Mouse (Mus musculus): ENCODE measurements around the gene Igf1r. TPM values are rescaled to one million over a fixed set of nuclear protein-coding genes. Genes with fewer than 3 reads are reported as not detected.
"Not testable (repeated sequence)": the region's sequence is repeated elsewhere in the genome, so short reads cannot be mapped to it uniquely, and the experiment has no call there.

Igf1r gene
- polyA plus RNA-seq, 1 experiment = 9.8 TPM

- H3K79me3 ChIP-seq (ENCODE audit: low read depth) = no peaks in the 10 kb centered on the region
- H3ac ChIP-seq (ENCODE audit: control insufficient read depth, insufficient read length, low read depth) = no peak within 1 kb of the TSS
- H3K27me3 ChIP-seq (ENCODE audit: control insufficient read depth, insufficient read depth, insufficient read length) = no peaks in the 10 kb centered on the region
- H3K36me3 ChIP-seq (ENCODE audit: control insufficient read depth, insufficient read depth) = no peaks in the 10 kb centered on the region
- no peak within 1 kb of the TSS for H3K4me3 ChIP-seq (ENCODE audit: insufficient read depth, poor library complexity, severe bottlenecking)
- TF ChIP-seq MYOG (IDR thresholded peaks at IDR 0.05; ENCODE audit: control insufficient read depth, extremely low read depth, insufficient read length) (no peak), USF1 (IDR thresholded peaks at IDR 0.05; ENCODE audit: low read depth) (no peak), MAX (IDR thresholded peaks at IDR 0.05) (no peak), MYOD1 (IDR thresholded peaks at IDR 0.05; ENCODE audit: control insufficient read depth, insufficient read length, low read depth) (no peak), FOSL1 (IDR thresholded peaks at IDR 0.05; ENCODE audit: insufficient read depth, low read length, poor library complexity, severe bottlenecking) (no peak), CTCF (IDR thresholded peaks at IDR 0.05; ENCODE audit: control insufficient read depth, insufficient read depth, insufficient read length) (no peak)
- no peaks in the 10 kb centered on the region for H3K79me2 ChIP-seq (ENCODE audit: control insufficient read depth, insufficient read depth)
Observed at GRCm38 (mm10) chr7:68273515-68273914, 320.9 kb downstream of the Igf1r start, which contains the start of gene Fam169b. TSS of gene Fam169b (plus strand) at chr7:68273839.

DNA sequence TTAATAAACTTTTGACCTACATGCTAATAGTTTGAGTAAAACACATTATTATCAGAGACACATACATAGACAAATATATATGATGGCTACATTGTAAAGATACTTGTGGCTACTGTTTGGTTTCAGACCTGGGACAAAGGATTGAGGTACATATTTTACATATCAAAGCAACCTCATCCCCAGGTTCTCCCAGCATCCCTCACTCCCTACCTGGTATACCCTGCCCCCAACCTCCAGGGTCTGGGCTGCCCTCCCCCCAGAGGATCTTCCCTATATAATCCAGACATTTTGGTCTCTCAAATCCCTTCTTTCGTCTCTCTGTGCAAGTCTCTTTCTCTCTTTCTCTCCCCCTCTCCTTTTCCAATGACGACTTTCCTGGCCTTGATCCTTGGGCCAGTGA is 321.6 kb downstream of the Igf1r start:
- Histone ChIP-seq H3K4me3 (ENCODE audit: insufficient read depth, poor library complexity, severe bottlenecking) (no peak overlapping the region), H3K79me3 (ENCODE audit: low read depth) (no peaks in the 10 kb centered on the region), H3K36me3 (ENCODE audit: control insufficient read depth, insufficient read depth) (no peaks in the 10 kb centered on the region), H3K27me3 (ENCODE audit: control insufficient read depth, insufficient read depth, insufficient read length) (no peaks in the 10 kb centered on the region), H3ac (ENCODE audit: control insufficient read depth, insufficient read length, low read depth) (no peak overlapping the region), H3K79me2 (ENCODE audit: control insufficient read depth, insufficient read depth) (no peaks in the 10 kb centered on the region)
- no peak for TF ChIP-seq MYOD1 (IDR thresholded peaks at IDR 0.05; ENCODE audit: control insufficient read depth, insufficient read length, low read depth)
- no peak for TF ChIP-seq MYOG (IDR thresholded peaks at IDR 0.05; ENCODE audit: control insufficient read depth, extremely low read depth, insufficient read length)
- TF ChIP-seq CEBPB (IDR thresholded peaks at IDR 0.05; ENCODE audit: low read depth) = no peak
- no peak for TF ChIP-seq FOSL1 (IDR thresholded peaks at IDR 0.05; ENCODE audit: insufficient read depth, low read length, poor library complexity, severe bottlenecking)
- no peak for TF ChIP-seq MAX (IDR thresholded peaks at IDR 0.05)
- TF ChIP-seq USF1 (IDR thresholded peaks at IDR 0.05; ENCODE audit: low read depth) = no peak
- no peak for TF ChIP-seq CTCF (IDR thresholded peaks at IDR 0.05; ENCODE audit: control insufficient read depth, insufficient read depth, insufficient read length)

DNA sequence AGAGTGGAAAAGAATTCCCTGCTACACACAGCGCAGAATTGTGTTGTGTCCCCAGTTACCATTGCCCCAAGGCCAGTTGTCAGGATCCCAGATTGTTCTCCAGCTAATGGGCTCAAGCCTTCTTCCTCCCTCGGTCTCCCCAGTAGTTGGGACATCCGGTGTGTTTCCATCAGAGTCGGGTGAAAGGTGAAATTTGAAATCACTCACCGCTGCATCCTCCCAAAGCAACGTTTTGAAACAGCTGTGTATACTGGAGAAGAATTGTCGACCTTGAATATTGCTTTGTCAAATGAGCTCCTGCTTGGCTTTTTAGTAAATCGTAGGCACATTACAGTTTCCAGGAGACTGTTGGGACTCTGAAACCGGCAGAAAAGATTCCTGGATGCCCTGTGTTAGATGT is 322.3 kb downstream of the Igf1r start:
- Histone ChIP-seq H3ac (ENCODE audit: control insufficient read depth, insufficient read length, low read depth) (no peak overlapping the region), H3K27me3 (ENCODE audit: control insufficient read depth, insufficient read depth, insufficient read length) (no peaks in the 10 kb centered on the region), H3K4me3 (ENCODE audit: insufficient read depth, poor library complexity, severe bottlenecking) (no peak overlapping the region), H3K36me3 (ENCODE audit: control insufficient read depth, insufficient read depth) (no peaks in the 10 kb centered on the region), H3K79me2 (ENCODE audit: control insufficient read depth, insufficient read depth) (no peaks in the 10 kb centered on the region), H3K79me3 (ENCODE audit: low read depth) (no peaks in the 10 kb centered on the region)
- TF ChIP-seq USF1 (IDR thresholded peaks at IDR 0.05; ENCODE audit: low read depth) (no peak), MYOG (IDR thresholded peaks at IDR 0.05; ENCODE audit: control insufficient read depth, extremely low read depth, insufficient read length) (no peak), FOSL1 (IDR thresholded peaks at IDR 0.05; ENCODE audit: insufficient read depth, low read length, poor library complexity, severe bottlenecking) (no peak), MYOD1 (IDR thresholded peaks at IDR 0.05; ENCODE audit: control insufficient read depth, insufficient read length, low read depth) (no peak), MAX (IDR thresholded peaks at IDR 0.05) (no peak), CTCF (IDR thresholded peaks at IDR 0.05; ENCODE audit: control insufficient read depth, insufficient read depth, insufficient read length) (no peak)

- not testable (repeated sequence) for H3K27me3 ChIP-seq (ENCODE audit: control insufficient read depth, insufficient read depth, insufficient read length); H3ac ChIP-seq (ENCODE audit: control insufficient read depth, insufficient read length, low read depth); H3K79me3 ChIP-seq (ENCODE audit: low read depth); H3K4me3 ChIP-seq (ENCODE audit: insufficient read depth, poor library complexity, severe bottlenecking); H3K79me2 ChIP-seq (ENCODE audit: control insufficient read depth, insufficient read depth); H3K36me3 ChIP-seq (ENCODE audit: control insufficient read depth, insufficient read depth)
Observed at GRCm38 (mm10) chr7:68275445-68275837, 322.8 kb downstream of the Igf1r start.

- Histone ChIP-seq H3K79me3 (ENCODE audit: low read depth) (no peaks in the 10 kb centered on the region), H3K4me3 (ENCODE audit: insufficient read depth, poor library complexity, severe bottlenecking) (no peak overlapping the region), H3K79me2 (ENCODE audit: control insufficient read depth, insufficient read depth) (no peaks in the 10 kb centered on the region)
Observed at GRCm38 (mm10) chr7:68275838-68276731, 323.5 kb downstream of the Igf1r start.

More at GRCm38 (mm10) chr7:68275838-68276731, 323.5 kb downstream of the Igf1r start:
- no peak for TF ChIP-seq MAX (IDR thresholded peaks at IDR 0.05)
- no peak for TF ChIP-seq CEBPB (IDR thresholded peaks at IDR 0.05; ENCODE audit: low read depth)
- no peak for TF ChIP-seq CTCF (IDR thresholded peaks at IDR 0.05; ENCODE audit: control insufficient read depth, insufficient read depth, insufficient read length)
- TF ChIP-seq FOSL1 (IDR thresholded peaks at IDR 0.05; ENCODE audit: insufficient read depth, low read length, poor library complexity, severe bottlenecking) = no peak
- TF ChIP-seq MYOG (IDR thresholded peaks at IDR 0.05; ENCODE audit: control insufficient read depth, extremely low read depth, insufficient read length) = no peak
- no peak for TF ChIP-seq MYOD1 (IDR thresholded peaks at IDR 0.05; ENCODE audit: control insufficient read depth, insufficient read length, low read depth)
- TF ChIP-seq USF1 (IDR thresholded peaks at IDR 0.05; ENCODE audit: low read depth) = no peak
- Histone ChIP-seq H3K27me3 (ENCODE audit: control insufficient read depth, insufficient read depth, insufficient read length) (no peaks in the 10 kb centered on the region), H3ac (ENCODE audit: control insufficient read depth, insufficient read length, low read depth) (no peak overlapping the region), H3K36me3 (ENCODE audit: control insufficient read depth, insufficient read depth) (no peaks in the 10 kb centered on the region)
